Mouse (Mus musculus): ENCODE measurements at regions not wholly inside any gene's neighbourhood (a gene's known extent, or its start where the extent isn't known, plus 50 kb on each side); places are given as distances from the start of the nearest gene placed in this dataset.
A peak's percentile ranks its signal among the peaks of the same experiment; 100 is the strongest.
"Not testable (repeated sequence)": the region's sequence is repeated elsewhere in the genome, so short reads cannot be mapped to it uniquely, and the experiment has no call there.

GRCm38 (mm10) chr2:147968671-147969070 lies 78.1 kb downstream of the Foxa2 start:
- 0 out of 2 replicates have a peak, but pooled peaks have one; percentile 27 for ATAC-seq (ENCODE audit: low FRiP score)
- no peak overlapping the region for H3K4me2 ChIP-seq (replicated peaks)

DNA sequence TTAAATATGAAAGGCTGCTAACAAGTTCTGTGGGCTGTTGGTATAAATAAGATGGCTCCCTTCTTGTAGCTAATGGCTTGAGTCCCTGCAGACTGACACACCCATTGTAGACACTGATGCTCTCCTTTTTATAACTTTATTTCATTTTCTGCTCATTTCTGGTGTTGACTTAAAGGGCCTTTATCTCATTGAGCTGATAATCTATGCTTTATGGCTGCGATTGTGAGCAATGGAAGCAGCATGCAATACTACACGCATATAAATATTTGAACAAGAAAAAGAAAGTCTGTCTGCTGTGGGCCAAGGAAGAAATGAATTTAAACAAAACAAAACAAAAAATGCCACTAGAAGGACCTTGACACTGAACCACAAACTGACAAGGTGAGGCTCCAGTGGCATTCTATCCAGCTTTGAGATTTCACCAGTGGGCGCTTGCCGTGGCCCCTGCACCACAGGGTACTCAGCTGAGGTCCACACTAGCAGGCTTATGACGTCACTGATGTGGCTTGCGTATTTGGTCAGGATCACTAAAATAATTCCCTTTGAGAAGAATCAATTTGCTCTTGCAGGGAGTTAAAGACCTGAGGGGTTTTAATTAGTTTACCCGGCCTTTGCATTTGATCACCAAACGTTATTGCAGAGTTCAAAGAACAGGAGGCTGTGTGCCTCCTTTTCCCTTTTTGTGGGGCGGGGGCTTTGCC lies 78.8 kb downstream of the Foxa2 start:
- ATAC-seq (ENCODE audit: low FRiP score), result no peak
- H3K4me2 ChIP-seq (replicated peaks), result no peak overlapping the region
- no peak overlapping the region for H3K9ac ChIP-seq

More at GRCm38 (mm10) chr2:147968671-147969070, 78.1 kb downstream of the Foxa2 start:
- DNase-seq (ENCODE audit: low spot score), result no peak
- H3K9ac ChIP-seq, result no peak overlapping the region
- H3K4me3 ChIP-seq (replicated peaks; ENCODE audit: low read length), result no peak overlapping the region
- 14% methylated on average over 10 of the region's 10 CpGs for WGBS
- H3K27me3 ChIP-seq (ENCODE audit: control insufficient read depth, insufficient read depth, low read length), result peaks cover 11% of the 10 kb centered on the region; the same call in 1 of the 2 replicates
- H3K27ac ChIP-seq, result no peak overlapping the region
- H3K36me3 ChIP-seq (replicated peaks; ENCODE audit: control insufficient read depth, insufficient read depth), result no peaks in the 10 kb centered on the region
- no peaks in the 10 kb centered on the region for H3K9me3 ChIP-seq (ENCODE audit: control insufficient read depth, low read length)
- no peaks in the 10 kb centered on the region for H3K4me1 ChIP-seq (replicated peaks; ENCODE audit: control insufficient read depth, insufficient read depth, low read length)

GRCm38 (mm10) chr2:147963284-147963683 lies 83.5 kb downstream of the Foxa2 start:
- H3K27ac ChIP-seq; H3K4me3 ChIP-seq (replicated peaks; ENCODE audit: low read length); DNase-seq (ENCODE audit: low spot score); H3K9me3 ChIP-seq (ENCODE audit: control insufficient read depth, low read length); ATAC-seq (ENCODE audit: low FRiP score); H3K36me3 ChIP-seq (replicated peaks; ENCODE audit: control insufficient read depth, insufficient read depth); H3K4me1 ChIP-seq (replicated peaks; ENCODE audit: control insufficient read depth, insufficient read depth, low read length); H3K4me2 ChIP-seq (replicated peaks); H3K27me3 ChIP-seq (ENCODE audit: control insufficient read depth, insufficient read depth, low read length); H3K9ac ChIP-seq: not testable (repeated sequence)
- WGBS, result 85% methylated on average over 1 of the region's 1 CpGs

More for the DNA sequence above, 78.8 kb downstream of the Foxa2 start:
- peaks cover 11% of the 10 kb centered on the region; the same call in 1 of the 2 replicates for H3K27me3 ChIP-seq (ENCODE audit: control insufficient read depth, insufficient read depth, low read length)
- H3K36me3 ChIP-seq (replicated peaks; ENCODE audit: control insufficient read depth, insufficient read depth), result no peaks in the 10 kb centered on the region
- no peaks in the 10 kb centered on the region for H3K9me3 ChIP-seq (ENCODE audit: control insufficient read depth, low read length)
- WGBS, result 63% methylated on average over 9 of the region's 9 CpGs
- no peaks in the 10 kb centered on the region for H3K4me1 ChIP-seq (replicated peaks; ENCODE audit: control insufficient read depth, insufficient read depth, low read length)
- H3K4me3 ChIP-seq (replicated peaks; ENCODE audit: low read length), result no peak overlapping the region
- no peak for DNase-seq (ENCODE audit: low spot score)
- no peak overlapping the region for H3K27ac ChIP-seq

- DNase-seq (ENCODE audit: low spot score), result no peak
- Histone ChIP-seq H3K9ac (no peak overlapping the region), H3K27ac (no peak overlapping the region), H3K4me1 (replicated peaks; ENCODE audit: control insufficient read depth, insufficient read depth, low read length) (no peaks in the 10 kb centered on the region), H3K9me3 (ENCODE audit: control insufficient read depth, low read length) (no peaks in the 10 kb centered on the region), H3K36me3 (replicated peaks; ENCODE audit: control insufficient read depth, insufficient read depth) (no peaks in the 10 kb centered on the region), H3K4me2 (replicated peaks) (no peak overlapping the region), H3K27me3 (ENCODE audit: control insufficient read depth, insufficient read depth, low read length) (no peaks in the 10 kb centered on the region), H3K4me3 (replicated peaks; ENCODE audit: low read length) (no peak overlapping the region)
- WGBS, result 59% methylated on average over 6 of the region's 6 CpGs
- ATAC-seq (ENCODE audit: low FRiP score), result no peak
These were observed 85.1 kb downstream of the Foxa2 start for GRCm38 (mm10) chr2:147961633-147962032.

GRCm38 (mm10) chr2:147954183-147954582 lies 92.6 kb downstream of the Foxa2 start:
- Histone ChIP-seq H3K4me2 (replicated peaks) (no peak overlapping the region), H3K36me3 (replicated peaks; ENCODE audit: control insufficient read depth, insufficient read depth) (no peaks in the 10 kb centered on the region), H3K4me3 (replicated peaks; ENCODE audit: low read length) (no peak overlapping the region), H3K9me3 (ENCODE audit: control insufficient read depth, low read length) (no peaks in the 10 kb centered on the region), H3K27ac (no peak overlapping the region), H3K27me3 (ENCODE audit: control insufficient read depth, insufficient read depth, low read length) (no peaks in the 10 kb centered on the region), H3K9ac (no peak overlapping the region), H3K4me1 (replicated peaks; ENCODE audit: control insufficient read depth, insufficient read depth, low read length) (no peaks in the 10 kb centered on the region)
- 77% methylated on average over 2 of the region's 2 CpGs for WGBS
- DNase-seq (ENCODE audit: low spot score), result no peak
- ATAC-seq (ENCODE audit: low FRiP score), result no peak

- ATAC-seq (ENCODE audit: low FRiP score) (no peak), DNase-seq (ENCODE audit: low spot score) (no peak)
- Histone ChIP-seq H3K4me3 (replicated peaks; ENCODE audit: low read length) (no peak overlapping the region), H3K4me2 (replicated peaks) (no peak overlapping the region), H3K27me3 (ENCODE audit: control insufficient read depth, insufficient read depth, low read length) (no peaks in the 10 kb centered on the region), H3K9ac (no peak overlapping the region), H3K9me3 (ENCODE audit: control insufficient read depth, low read length) (no peaks in the 10 kb centered on the region), H3K27ac (peak overlapping the region; percentile 21; the same call in 1 of the 2 replicates), H3K36me3 (replicated peaks; ENCODE audit: control insufficient read depth, insufficient read depth) (no peaks in the 10 kb centered on the region), H3K4me1 (replicated peaks; ENCODE audit: control insufficient read depth, insufficient read depth, low read length) (no peaks in the 10 kb centered on the region)
- 76% methylated on average over 5 of the region's 5 CpGs for WGBS
These were observed 95.5 kb downstream of the Foxa2 start for GRCm38 (mm10) chr2:147951233-147951632.

DNA sequence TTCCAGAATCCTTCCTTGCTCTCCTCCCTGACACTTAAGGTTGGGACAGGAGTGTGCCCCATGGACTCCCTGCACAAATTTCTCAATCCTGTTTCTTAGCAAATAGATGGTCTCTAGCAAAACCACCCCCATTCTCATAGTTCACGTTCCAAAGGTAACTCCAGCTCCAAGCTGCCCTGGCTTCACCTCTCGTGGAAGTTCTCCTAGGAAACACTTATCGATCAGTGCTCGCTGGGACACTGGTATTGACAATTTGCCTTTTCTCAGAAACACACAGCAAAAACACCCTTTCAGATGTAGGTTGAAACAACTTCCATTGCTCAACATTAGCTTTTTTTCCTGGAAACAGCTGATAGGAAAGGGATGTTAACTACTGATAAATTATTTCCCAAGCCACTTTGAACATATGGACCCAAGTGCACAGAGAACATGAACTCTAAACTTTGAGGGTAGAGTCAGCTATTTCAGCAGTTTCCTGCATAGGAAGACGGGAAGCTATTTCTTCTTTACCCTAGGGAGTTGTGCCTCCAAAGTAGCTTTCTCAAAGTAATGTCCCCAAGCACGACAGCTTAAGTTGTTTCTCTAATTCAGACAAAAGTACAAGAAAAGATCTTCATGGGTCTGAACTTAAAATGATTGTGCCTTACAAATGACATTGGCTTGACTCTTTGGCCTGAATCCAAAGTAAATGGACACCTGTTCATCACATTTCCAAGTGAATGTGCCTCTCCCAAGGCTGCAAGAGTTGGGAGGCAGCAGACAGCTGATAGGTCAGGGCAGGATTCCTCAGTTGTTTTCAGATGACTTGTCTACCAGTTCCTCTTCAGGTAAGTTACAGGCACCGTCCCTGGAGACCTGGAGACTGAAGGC lies 102.4 kb downstream of the Foxa2 start:
- H3K36me3 ChIP-seq (replicated peaks; ENCODE audit: control insufficient read depth, insufficient read depth), result no peaks in the 10 kb centered on the region
- no peak overlapping the region for H3K4me2 ChIP-seq (replicated peaks)
- DNase-seq (ENCODE audit: low spot score) (no peak), ATAC-seq (ENCODE audit: low FRiP score) (no peak)
- H3K4me3 ChIP-seq (replicated peaks; ENCODE audit: low read length), result no peak overlapping the region
- H3K9ac ChIP-seq, result no peak overlapping the region
- 87% methylated on average over 7 of the region's 7 CpGs for WGBS
- no peaks in the 10 kb centered on the region for H3K4me1 ChIP-seq (replicated peaks; ENCODE audit: control insufficient read depth, insufficient read depth, low read length)
- H3K27me3 ChIP-seq (ENCODE audit: control insufficient read depth, insufficient read depth, low read length), result no peaks in the 10 kb centered on the region
- H3K27ac ChIP-seq, result no peak overlapping the region
- H3K9me3 ChIP-seq (ENCODE audit: control insufficient read depth, low read length), result no peaks in the 10 kb centered on the region

DNA sequence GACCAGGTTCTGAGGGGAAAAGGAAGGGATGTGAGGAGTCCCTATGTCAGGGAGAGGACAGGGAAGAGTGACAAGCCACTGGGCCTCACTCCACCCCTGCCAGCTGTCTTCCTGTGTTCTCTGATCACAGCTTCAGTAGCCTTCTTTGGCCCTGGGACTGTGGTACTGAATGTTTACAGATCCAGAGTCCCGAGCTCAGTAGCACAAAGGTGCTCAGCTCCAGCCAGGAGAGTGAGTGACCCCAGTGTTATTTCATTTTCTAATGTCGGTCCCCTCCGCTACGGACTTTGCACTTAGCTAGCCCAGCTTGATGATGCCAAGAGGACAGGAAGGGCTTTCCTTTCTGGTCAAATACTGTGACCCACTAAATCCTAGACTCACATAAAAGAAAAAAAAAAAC lies 104.2 kb downstream of the Foxa2 start:
- 78% methylated on average over 4 of the region's 4 CpGs for WGBS
- H3K4me2 ChIP-seq (replicated peaks), result no peak overlapping the region
- H3K4me1 ChIP-seq (replicated peaks; ENCODE audit: control insufficient read depth, insufficient read depth, low read length), result no peaks in the 10 kb centered on the region
- no peak overlapping the region for H3K4me3 ChIP-seq (replicated peaks; ENCODE audit: low read length)
- no peak overlapping the region for H3K27ac ChIP-seq
- no peaks in the 10 kb centered on the region for H3K9me3 ChIP-seq (ENCODE audit: control insufficient read depth, low read length)
- no peak overlapping the region for H3K9ac ChIP-seq
- no peak for DNase-seq (ENCODE audit: low spot score)
- no peak for ATAC-seq (ENCODE audit: low FRiP score)
- H3K36me3 ChIP-seq (replicated peaks; ENCODE audit: control insufficient read depth, insufficient read depth), result no peaks in the 10 kb centered on the region
- H3K27me3 ChIP-seq (ENCODE audit: control insufficient read depth, insufficient read depth, low read length), result no peaks in the 10 kb centered on the region

DNA sequence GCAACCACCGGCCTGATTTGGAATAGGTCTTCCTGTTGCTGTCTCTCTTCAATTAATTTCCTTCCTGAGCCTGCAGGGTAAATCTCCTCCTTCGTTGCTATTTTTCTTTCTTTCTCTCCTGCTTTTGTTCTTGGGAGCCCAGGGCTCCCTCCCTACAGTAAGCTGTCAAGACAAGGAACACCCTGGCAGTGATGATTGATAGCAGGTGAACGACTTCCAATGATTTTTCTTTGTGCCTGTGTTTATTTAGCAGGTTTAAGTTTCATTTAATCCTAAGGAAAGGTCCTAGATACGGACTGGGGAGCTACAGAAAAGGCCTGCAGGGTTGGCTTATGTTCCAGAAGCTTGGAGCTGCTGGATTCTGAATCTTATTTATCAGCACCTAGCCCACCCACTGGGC lies 105.5 kb downstream of the Foxa2 start:
- 30% methylated on average over 4 of the region's 4 CpGs for WGBS
- H3K27ac ChIP-seq, result no peak overlapping the region
- H3K4me1 ChIP-seq (replicated peaks; ENCODE audit: control insufficient read depth, insufficient read depth, low read length), result no peaks in the 10 kb centered on the region
- no peaks in the 10 kb centered on the region for H3K36me3 ChIP-seq (replicated peaks; ENCODE audit: control insufficient read depth, insufficient read depth)
- H3K9ac ChIP-seq, result no peak overlapping the region
- H3K9me3 ChIP-seq (ENCODE audit: control insufficient read depth, low read length), result no peaks in the 10 kb centered on the region
- no peak for DNase-seq (ENCODE audit: low spot score)
- H3K4me3 ChIP-seq (replicated peaks; ENCODE audit: low read length), result no peak overlapping the region
- no peak for ATAC-seq (ENCODE audit: low FRiP score)
- H3K4me2 ChIP-seq (replicated peaks), result no peak overlapping the region
- no peaks in the 10 kb centered on the region for H3K27me3 ChIP-seq (ENCODE audit: control insufficient read depth, insufficient read depth, low read length)
